Mouse (Mus musculus) C2C12 (cell line): Measurements from ENCODE around the gene Zswim3. TPM values are rescaled to one million over a fixed set of nuclear protein-coding genes. Genes with fewer than 3 reads are reported as not detected.

Experiments used
- H3K27me3 ChIP-seq: one replicate; pipeline ENCODE4 v1.6.1; 2011; ENCODE audit not compliant: control insufficient read depth, insufficient read depth, insufficient read length
- H3K36me3 ChIP-seq: one replicate; pipeline ENCODE4 v1.6.1; 2011; ENCODE audit not compliant: control insufficient read depth, insufficient read depth
- H3K4me3 ChIP-seq: one replicate; pipeline ENCODE4 v1.5.1; 2011; ENCODE audit warnings: mild to moderate bottlenecking, control low read depth; ENCODE audit not compliant: poor library complexity, insufficient read depth, severe bottlenecking
- H3K79me2 ChIP-seq: one replicate; pipeline ENCODE4 v1.6.1; 2011; ENCODE audit not compliant: control insufficient read depth, insufficient read depth
- H3K79me3 ChIP-seq: one replicate; pipeline ENCODE4 v1.6.1; 2011; ENCODE audit warnings: low read depth, control low read depth
- H3ac ChIP-seq: one replicate; pipeline ENCODE3; 2011; ENCODE audit warnings: low read depth; ENCODE audit not compliant: control insufficient read depth, insufficient read length
- CEBPB ChIP-seq: IDR thresholded peaks from one replicate; pipeline ENCODE4 v1.6.1; 2011; ENCODE audit warnings: low read depth, mild to moderate bottlenecking, control low read depth, moderate library complexity
- CTCF ChIP-seq: IDR thresholded peaks from one replicate; pipeline ENCODE4 v1.5.1; 2011; ENCODE audit not compliant: control insufficient read depth, insufficient read depth, insufficient read length
- FOSL1 ChIP-seq: IDR thresholded peaks from one replicate; pipeline ENCODE4 v1.8.0; 2011; ENCODE audit warnings: mild to moderate bottlenecking, low read length; ENCODE audit not compliant: poor library complexity, insufficient read depth, severe bottlenecking
- MAX ChIP-seq: IDR thresholded peaks from one replicate; pipeline ENCODE4 v1.6.1; 2011; ENCODE audit warnings: mild to moderate bottlenecking, control low read depth
- MYOD1 ChIP-seq: IDR thresholded peaks from one replicate; pipeline ENCODE4 v1.6.1; 2011; ENCODE audit warnings: low read depth; ENCODE audit not compliant: control insufficient read depth, insufficient read length
- MYOG ChIP-seq: IDR thresholded peaks from one replicate; pipeline ENCODE4 v1.6.1; 2011; ENCODE audit not compliant: control insufficient read depth, insufficient read length; ENCODE audit errors: extremely low read depth
- USF1 ChIP-seq: IDR thresholded peaks from one replicate; pipeline ENCODE4 v1.6.1; 2011; ENCODE audit warnings: low read depth, mild to moderate bottlenecking, control low read depth, moderate library complexity
- polyA plus RNA-seq: library from polyadenylated mRNA; unstranded; fragments of >200 nt; fragmentation: generic; extraction: Trizol; gene quantifications from one replicate; pipeline ENCODE4 v1.2.1, GENCODE M21; 2012; ENCODE audit warnings: missing spikeins

The Zswim3 gene
- polyA plus RNA-seq, 1 experiment = 2.9 TPM

- Histone ChIP-seq H3K4me3 (no peak overlapping the region), H3K36me3 (peaks cover 10% of the 10 kb centered on the region), H3ac (no peak overlapping the region), H3K79me3 (no peaks in the 10 kb centered on the region), H3K27me3 (no peaks in the 10 kb centered on the region), H3K79me2 (peaks cover 4% of the 10 kb centered on the region)
- TF ChIP-seq CTCF (no peak), MYOD1 (no peak)
Measured at GRCm38 (mm10) chr2:164777246-164778014, 27.5 kb upstream of the Zswim3 start.

DNA sequence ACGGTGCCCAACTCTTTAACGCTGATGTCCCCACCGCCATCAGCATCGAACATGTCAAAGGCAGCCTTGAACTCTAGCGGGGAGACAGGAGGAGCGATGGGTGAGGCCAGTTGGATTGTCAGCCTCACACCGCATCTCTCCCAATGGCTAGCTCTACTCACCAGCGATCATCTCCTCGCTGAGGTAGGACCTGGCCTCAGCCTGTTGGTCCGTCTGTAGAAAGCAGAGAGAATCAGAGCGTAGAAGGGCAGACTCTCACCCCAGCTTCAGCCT is 26.9 kb upstream of the Zswim3 start:
- Histone ChIP-seq H3ac (no peak overlapping the region), H3K36me3 (peaks cover 5% of the 10 kb centered on the region), H3K4me3 (no peak overlapping the region), H3K79me2 (no peaks in the 10 kb centered on the region), H3K79me3 (no peaks in the 10 kb centered on the region), H3K27me3 (no peaks in the 10 kb centered on the region)
- no peak for TF ChIP-seq MYOG
- no peak for TF ChIP-seq CTCF
- TF ChIP-seq FOSL1 = no peak
- no peak for TF ChIP-seq USF1
- no peak for TF ChIP-seq MAX
- TF ChIP-seq CEBPB = no peak

- H3K79me3 ChIP-seq = no peaks in the 10 kb centered on the region
- no peaks in the 10 kb centered on the region for H3K27me3 ChIP-seq
- no peak overlapping the region for H3ac ChIP-seq
- H3K79me2 ChIP-seq = no peaks in the 10 kb centered on the region
- H3K4me3 ChIP-seq = no peak overlapping the region
- H3K36me3 ChIP-seq = no peaks in the 10 kb centered on the region
- TF ChIP-seq MYOG = no peak
- TF ChIP-seq CTCF = no peak
- TF ChIP-seq MYOD1 = no peak
- no peak for TF ChIP-seq FOSL1
- no peak for TF ChIP-seq MAX
- TF ChIP-seq CEBPB = no peak
- no peak for TF ChIP-seq USF1
Measured at GRCm38 (mm10) chr2:164778809-164779208, 26.1 kb upstream of the Zswim3 start.

DNA sequence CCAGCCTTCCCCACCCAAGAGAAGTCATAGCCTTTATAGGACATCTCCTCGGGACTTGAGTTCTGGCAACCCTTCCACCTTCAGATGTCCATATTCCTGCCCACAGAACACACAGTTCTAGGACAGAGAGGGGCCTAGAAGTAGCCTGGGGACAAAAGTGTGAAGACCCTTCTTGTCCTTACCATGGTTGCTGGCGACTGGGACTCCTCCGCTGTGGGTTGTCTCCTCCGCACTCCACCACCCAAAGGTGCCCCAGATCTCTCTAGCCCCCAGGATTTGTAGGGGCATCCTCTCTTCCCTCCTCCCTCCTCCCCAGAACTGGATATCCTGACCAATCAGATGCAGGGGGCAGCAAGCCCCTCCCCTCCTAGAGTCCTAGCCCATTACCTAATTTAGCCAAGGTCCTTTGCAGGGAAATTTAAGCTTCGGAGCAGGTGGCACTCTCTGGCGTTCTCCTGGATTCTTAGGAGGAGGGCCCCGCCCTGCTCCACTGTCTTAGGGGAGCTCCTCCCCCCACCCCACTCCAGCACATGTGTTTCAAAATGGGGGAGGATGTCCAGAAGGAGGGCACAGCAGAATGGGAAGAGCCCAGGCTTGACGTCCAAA is 25.3 kb upstream of the Zswim3 start, which contains the start of gene Tnnc2:
Gene Tnnc2 (minus strand): TSS at position 487 of the 606 bp plus-strand sequence.
- H3K4me3 ChIP-seq = no peak within 1 kb of the TSS
- no peaks in the 10 kb centered on the region for H3K27me3 ChIP-seq
- TF ChIP-seq CTCF (no peak), FOSL1 (no peak), USF1 (no peak), MAX (no peak), MYOG (no peak), MYOD1 (no peak), CEBPB (no peak)
- no peaks in the 10 kb centered on the region for H3K36me3 ChIP-seq
- no peaks in the 10 kb centered on the region for H3K79me2 ChIP-seq
- no peak within 1 kb of the TSS for H3ac ChIP-seq
- no peaks in the 10 kb centered on the region for H3K79me3 ChIP-seq

GRCm38 (mm10) chr2:164781876-164782275 is 23.0 kb upstream of the Zswim3 start:
- H3K4me3 ChIP-seq = no peak overlapping the region
- H3K79me2 ChIP-seq = no peaks in the 10 kb centered on the region
- no peak for TF ChIP-seq CTCF
- no peak for TF ChIP-seq USF1
- no peak overlapping the region for H3ac ChIP-seq
- no peaks in the 10 kb centered on the region for H3K36me3 ChIP-seq
- no peaks in the 10 kb centered on the region for H3K79me3 ChIP-seq
- H3K27me3 ChIP-seq = no peaks in the 10 kb centered on the region

- TF ChIP-seq CTCF = no peak
- no peak for TF ChIP-seq MYOD1
- TF ChIP-seq CEBPB = no peak
- TF ChIP-seq USF1 = no peak
- TF ChIP-seq MYOG = no peak
- no peak for TF ChIP-seq MAX
- no peak for TF ChIP-seq FOSL1
- Histone ChIP-seq H3K36me3 (peaks cover 12% of the 10 kb centered on the region), H3K79me2 (peaks cover 9% of the 10 kb centered on the region), H3K4me3 (no peak overlapping the region), H3ac (no peak overlapping the region), H3K27me3 (no peaks in the 10 kb centered on the region), H3K79me3 (no peaks in the 10 kb centered on the region)
Measured at GRCm38 (mm10) chr2:164783926-164784581, 20.8 kb upstream of the Zswim3 start.
